Mouse (Mus musculus): ENCODE results near the gene Gpcpd1. TPM values are rescaled to one million over a fixed set of nuclear protein-coding genes. Genes with fewer than 3 reads are reported as not detected.

The Gpcpd1 gene
- total RNA-seq, 2 experiments from 2014 or later, result 251 to 323 TPM

- intact Hi-C loops (cut with DNase I), result no loop called here
Observed at GRCm38 (mm10) chr2:132589906-132590538, 2.5 kb upstream of the Gpcpd1 start.

GRCm38 (mm10) chr2:132586006-132586405, 1.5 kb downstream of the Gpcpd1 start:
- intact Hi-C loops (cut with DNase I), result no loop called here
- DNase-seq, result no peak

More at GRCm38 (mm10) chr2:132589906-132590538, 2.5 kb upstream of the Gpcpd1 start:
- peak in 1 of 2 experiments; percentile 51 for DNase-seq

GRCm38 (mm10) chr2:132584191-132584590, 3.3 kb downstream of the Gpcpd1 start:
- peak in 1 of 2 experiments; percentile 32 for DNase-seq
- intact Hi-C loops (cut with DNase I), result no loop called here

GRCm38 (mm10) chr2:132583126-132583525, 4.4 kb downstream of the Gpcpd1 start:
- no peak for DNase-seq
- intact Hi-C loops (cut with DNase I), result no loop called here

GRCm38 (mm10) chr2:132582227-132582626, 5.3 kb downstream of the Gpcpd1 start:
- intact Hi-C loops (cut with DNase I), result no loop called here

GRCm38 (mm10) chr2:132579689-132580088, 7.8 kb downstream of the Gpcpd1 start:
- intact Hi-C loops (cut with DNase I), result loop anchor here (10.0 kb wide), 1 partner anchor 295 kb away; no protein-coding TSS in a partner anchor
- DNase-seq, result no peak

More at GRCm38 (mm10) chr2:132582227-132582626, 5.3 kb downstream of the Gpcpd1 start:
- peak; percentile 67 to 73 for DNase-seq

GRCm38 (mm10) chr2:132578711-132579110, 8.8 kb downstream of the Gpcpd1 start:
- DNase-seq, result no peak
- intact Hi-C loops (cut with DNase I), result loop anchor here (10.0 kb wide), 1 partner anchor 294 kb away; no protein-coding TSS in a partner anchor

GRCm38 (mm10) chr2:132578059-132578458, 9.5 kb downstream of the Gpcpd1 start:
- intact Hi-C loops (cut with DNase I), result loop anchor here (10.0 kb wide), 1 partner anchor 293 kb away; no protein-coding TSS in a partner anchor
- DNase-seq, result peak; percentile 98 to 99

GRCm38 (mm10) chr2:132577431-132577981, 10.0 kb downstream of the Gpcpd1 start:
- intact Hi-C loops (cut with DNase I), result loop anchor here (2.0 to 10.0 kb wide), 3 partner anchors 61 to 293 kb away; partner anchors contain the start of gene Shld1
- peak in 1 of 2 experiments; percentile 56 for DNase-seq

- DNase-seq, result no peak
- intact Hi-C loops (cut with DNase I), result loop anchor here (2.0 to 10.0 kb wide), 3 partner anchors 62 to 292 kb away; partner anchors contain the start of gene Shld1
Observed at GRCm38 (mm10) chr2:132576522-132577135, 10.9 kb downstream of the Gpcpd1 start.

GRCm38 (mm10) chr2:132575759-132576439, 11.6 kb downstream of the Gpcpd1 start:
- intact Hi-C loops (cut with DNase I), result loop anchor here (2.0 to 10.0 kb wide), 3 partner anchors 63 to 291 kb away; partner anchors contain the start of gene Shld1
- DNase-seq, result peak; percentile 70 to 72

GRCm38 (mm10) chr2:132575256-132575655, 12.3 kb downstream of the Gpcpd1 start:
- intact Hi-C loops (cut with DNase I), result loop anchor here (10.0 kb wide), 1 partner anchor 290 kb away; no protein-coding TSS in a partner anchor
- DNase-seq, result no peak

- intact Hi-C loops (cut with DNase I), result loop anchor here (10.0 kb wide), 1 partner anchor 288 kb away; no protein-coding TSS in a partner anchor
- no peak for DNase-seq
Observed at GRCm38 (mm10) chr2:132573280-132573679, 14.2 kb downstream of the Gpcpd1 start.

GRCm38 (mm10) chr2:132572651-132573050, 14.9 kb downstream of the Gpcpd1 start:
- DNase-seq, result no peak
- intact Hi-C loops (cut with DNase I), result loop anchor here (10.0 kb wide), 1 partner anchor 288 kb away; no protein-coding TSS in a partner anchor

- intact Hi-C loops (cut with DNase I), result loop anchor here (10.0 kb wide), 1 partner anchor 286 kb away; no protein-coding TSS in a partner anchor
- DNase-seq, result no peak
Observed at GRCm38 (mm10) chr2:132571301-132571700, 16.2 kb downstream of the Gpcpd1 start.

GRCm38 (mm10) chr2:132570869-132571268, 16.7 kb downstream of the Gpcpd1 start:
- no peak for DNase-seq
- intact Hi-C loops (cut with DNase I), result loop anchor here (10.0 kb wide), 1 partner anchor 286 kb away; no protein-coding TSS in a partner anchor

- intact Hi-C loops (cut with DNase I), result loop anchor here (5.0 to 10.0 kb wide), 2 partner anchors 37 to 285 kb away; no protein-coding TSS in a partner anchor
- no peak for DNase-seq
Observed at GRCm38 (mm10) chr2:132569686-132570085, 17.8 kb downstream of the Gpcpd1 start.

GRCm38 (mm10) chr2:132567414-132567813, 20.1 kb downstream of the Gpcpd1 start:
- intact Hi-C loops (cut with DNase I), result loop anchor here (5.0 kb wide), 1 partner anchor 35 kb away; no protein-coding TSS in a partner anchor

GRCm38 (mm10) chr2:132561860-132562259, 25.7 kb downstream of the Gpcpd1 start:
- no peak for DNase-seq
- intact Hi-C loops (cut with DNase I), result no loop called here

More at GRCm38 (mm10) chr2:132567414-132567813, 20.1 kb downstream of the Gpcpd1 start:
- DNase-seq, result no peak

- intact Hi-C loops (cut with DNase I), result no loop called here
- no peak for DNase-seq
Observed at GRCm38 (mm10) chr2:132527864-132528263, 59.7 kb downstream of the Gpcpd1 start.
